In genomic region chr12:73445562-73445961, GRCm38 (mm10) we compare ENCODE assay signal across 16 mouse cellular contexts.
DNase-seq lines count a peak whose midpoint lies in the region; ATAC-seq and TF ChIP-seq lines count a peak whose summit lies in the region.
"Had no signal": no experiment of that assay in that cellular context is flagged by ENCODE, and none has a peak within 500 bp of the region (broad histone marks: within the 10 kb centered on the region; RNA-seq: fewer than 3 reads in every experiment).

No protein-coding gene starts in this region.

- H3K4me1 ChIP-seq in embryonic facial prominence, embryonic 12.5 days = peaks cover 23% of the 10 kb centered on the region
- H3K4me1 ChIP-seq in embryonic facial prominence, embryonic 10.5 days = peaks cover 26% of the 10 kb centered on the region
- H3K4me1 ChIP-seq in kidney, embryonic 16.5 days (ENCODE audit: insufficient read depth, low read length) = peaks cover 33% of the 10 kb centered on the region
- peaks cover 22% of the 10 kb centered on the region for H3K4me1 ChIP-seq in limb, embryonic 14.5 days (ENCODE audit: control insufficient read depth, insufficient read depth, low read length)
- H3K4me1 ChIP-seq: forebrain, embryonic 15.5 days had no signal

- no peak for DNase-seq in embryonic facial prominence, embryonic 10.5 days (ENCODE audit: low spot score)
- DNase-seq in adipocyte (ENCODE audit: low spot score) = peak; percentile 22
- no peak for DNase-seq in limb, embryonic 14.5 days (ENCODE audit: low spot score)
- no peak for DNase-seq in embryo, embryonic 9.5 days (ENCODE audit: extremely low spot score)
- DNase-seq in thymus, adult 18-20 months = no peak
- DNase-seq in left cerebral cortex, adult 11 months (ENCODE audit: low spot score) = no peak
- DNase-seq: adrenal gland, postnatal 36 days; cerebellum, postnatal 14 days; gastrocnemius, postnatal 25 days had no signal

- no peak overlapping the region for H3K4me3 ChIP-seq in embryonic facial prominence, embryonic 12.5 days
- no peak overlapping the region for H3K4me3 ChIP-seq in embryonic facial prominence, embryonic 10.5 days
- H3K4me3 ChIP-seq in kidney, embryonic 16.5 days (ENCODE audit: low read length) = no peak overlapping the region
- no peak overlapping the region for H3K4me3 ChIP-seq in limb, embryonic 14.5 days (replicated peaks; ENCODE audit: low read length)
- H3K4me3 ChIP-seq: forebrain, embryonic 15.5 days; heart, embryonic 12.5 days had no signal

- 0 out of 2 replicates have a peak, but pooled peaks cover under 1% of the 10 kb centered on the region for H3K27me3 ChIP-seq in embryonic facial prominence, embryonic 12.5 days
- no peaks in the 10 kb centered on the region for H3K27me3 ChIP-seq in embryonic facial prominence, embryonic 10.5 days (replicated peaks; ENCODE audit: low read depth, poor library complexity, severe bottlenecking)
- no peaks in the 10 kb centered on the region for H3K27me3 ChIP-seq in kidney, embryonic 16.5 days (ENCODE audit: insufficient read depth, low read length)
- no peaks in the 10 kb centered on the region for H3K27me3 ChIP-seq in limb, embryonic 14.5 days (ENCODE audit: control insufficient read depth, insufficient read depth, low read length)
- H3K27me3 ChIP-seq: forebrain, embryonic 15.5 days; heart, embryonic 12.5 days had no signal

- H3K36me3 ChIP-seq in embryonic facial prominence, embryonic 12.5 days = no peaks in the 10 kb centered on the region
- H3K36me3 ChIP-seq in embryonic facial prominence, embryonic 10.5 days (replicated peaks) = no peaks in the 10 kb centered on the region
- no peaks in the 10 kb centered on the region for H3K36me3 ChIP-seq in kidney, embryonic 16.5 days (ENCODE audit: insufficient read depth, low read length)
- no peaks in the 10 kb centered on the region for H3K36me3 ChIP-seq in limb, embryonic 14.5 days (ENCODE audit: control insufficient read depth, insufficient read depth, low read length)
- H3K36me3 ChIP-seq: forebrain, embryonic 15.5 days; heart, embryonic 12.5 days had no signal

- WGBS in embryonic facial prominence, embryonic 12.5 days = 63% methylated on average over 10 of the region's 10 CpGs
- WGBS in embryonic facial prominence, embryonic 10.5 days = 84% methylated on average over 10 of the region's 10 CpGs
- 60% methylated on average over 10 of the region's 10 CpGs for WGBS in kidney, embryonic 16.5 days
- WGBS in limb, embryonic 14.5 days = 34% methylated on average over 10 of the region's 10 CpGs

- H3K27ac ChIP-seq in embryonic facial prominence, embryonic 12.5 days = peak overlapping the region; percentile 72
- no peak overlapping the region for H3K27ac ChIP-seq in embryonic facial prominence, embryonic 10.5 days (replicated peaks)
- peak overlapping the region; percentile 84 for H3K27ac ChIP-seq in kidney, embryonic 16.5 days (ENCODE audit: low read length)
- no peak overlapping the region for H3K27ac ChIP-seq in limb, embryonic 14.5 days (replicated peaks; ENCODE audit: low read depth, low read length)
- H3K27ac ChIP-seq: forebrain, embryonic 15.5 days had no signal

- no peak overlapping the region for H3K4me2 ChIP-seq in embryonic facial prominence, embryonic 12.5 days (replicated peaks)
- 0 out of 2 replicates have a peak overlapping the region, but pooled peaks have one; percentile 15 for H3K4me2 ChIP-seq in kidney, embryonic 16.5 days (replicated peaks; ENCODE audit: low read depth, low read length)
- H3K4me2 ChIP-seq in limb, embryonic 14.5 days (replicated peaks; ENCODE audit: low read depth, low read length, severe bottlenecking) = peak overlapping the region; percentile 16
- H3K4me2 ChIP-seq: forebrain, embryonic 15.5 days; heart, embryonic 12.5 days; lung, embryonic 14.5 days; midbrain, embryonic 11.5 days had no signal

- no peak overlapping the region for H3K9ac ChIP-seq in embryonic facial prominence, embryonic 12.5 days
- H3K9ac ChIP-seq in kidney, embryonic 16.5 days (replicated peaks; ENCODE audit: low read length) = 0 out of 2 replicates have a peak overlapping the region, but pooled peaks have one; percentile 31
- no peak overlapping the region for H3K9ac ChIP-seq in limb, embryonic 14.5 days (ENCODE audit: low read depth, low read length, severe bottlenecking)
- H3K9ac ChIP-seq: forebrain, embryonic 15.5 days; heart, embryonic 12.5 days; lung, embryonic 14.5 days had no signal

- no peak for ATAC-seq in embryonic facial prominence, embryonic 12.5 days (ENCODE audit: insufficient number of reproducible peaks, insufficient read depth, low FRiP score, low TSS enrichment)
- ATAC-seq in kidney, embryonic 16.5 days (ENCODE audit: low FRiP score, low TSS enrichment) = peak; percentile 56; the same call in 1 of the 2 replicates
- no peak for ATAC-seq in limb, embryonic 14.5 days (ENCODE audit: low FRiP score, low read depth)
- ATAC-seq: forebrain, embryonic 15.5 days; inflammation-experienced regulatory T-cells, adult 6 months had no signal

- no peaks in the 10 kb centered on the region for H3K9me3 ChIP-seq in embryonic facial prominence, embryonic 12.5 days
- H3K9me3 ChIP-seq in embryonic facial prominence, embryonic 10.5 days = 0 out of 2 replicates have a peak, but pooled peaks cover 4% of the 10 kb centered on the region
- no peaks in the 10 kb centered on the region for H3K9me3 ChIP-seq in kidney, embryonic 16.5 days (ENCODE audit: low read length)
- 0 out of 2 replicates have a peak, but pooled peaks cover 3% of the 10 kb centered on the region for H3K9me3 ChIP-seq in limb, embryonic 14.5 days (ENCODE audit: control insufficient read depth, low read length)
- H3K9me3 ChIP-seq: forebrain, embryonic 15.5 days had no signal

- no peak for TF ChIP-seq POLR2A in limb, embryonic 14.5 days (IDR thresholded peaks at IDR 0.05; ENCODE audit: borderline replicate concordance, extremely low read depth, insufficient read depth, insufficient read length)

Comparison
In these comparisons a context has a peak if more than half of its experiments do, and no peak if none do; other contexts are left out.
1. H3K27ac ChIP-seq: peak in embryonic facial prominence, embryonic 12.5 days (single experiment) and kidney, embryonic 16.5 days (single experiment); none in embryonic facial prominence, embryonic 10.5 days (single experiment) and limb, embryonic 14.5 days (single experiment).